Mouse (Mus musculus): ENCODE data around the gene Hibadh. TPM values are rescaled to one million over a fixed set of nuclear protein-coding genes. Genes with fewer than 3 reads are reported as not detected.

Hibadh gene
- polyA plus RNA-seq, 1 experiment from 2014 or later = 102 TPM

DNA sequence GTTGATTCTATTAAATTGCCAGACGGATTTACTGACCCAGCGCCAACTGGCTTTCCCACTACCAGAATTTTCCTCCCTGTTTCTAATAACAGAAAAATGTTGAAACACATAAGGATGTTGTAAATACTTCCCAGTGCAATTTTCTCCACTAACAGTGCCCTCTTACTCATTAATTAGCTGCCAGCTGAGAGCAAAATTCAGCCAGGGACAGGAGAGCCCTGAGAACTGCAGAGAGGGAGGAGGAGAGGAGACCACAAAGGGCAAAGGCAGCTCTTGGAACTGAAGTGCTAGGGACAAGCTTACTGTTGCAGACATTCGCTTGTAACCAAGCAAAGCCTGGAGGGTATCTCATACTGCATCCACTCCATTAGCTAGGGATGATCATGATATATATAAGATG is 27.5 kb upstream of the Hibadh start:
- TF ChIP-seq EP300 (optimal IDR thresholded peaks at IDR 0.05) = no peak
- no peak for TF ChIP-seq CTCF (IDR thresholded peaks at IDR 0.05; ENCODE audit: low read depth)
- WGBS = 75% methylated on average over 3 of the region's 3 CpGs
- Histone ChIP-seq H3K9me3 (ENCODE audit: control insufficient read depth, low read length) (no peaks in the 10 kb centered on the region), H3K4me2 (replicated peaks; ENCODE audit: low read depth) (no peak overlapping the region), H3K4me3 (ENCODE audit: low read depth, low read length) (no peak overlapping the region), H3K9ac (ENCODE audit: low read length) (no peak overlapping the region), H3K36me3 (ENCODE audit: control insufficient read depth, insufficient read depth, low read length) (no peaks in the 10 kb centered on the region), H3K27ac (replicated peaks) (no peak overlapping the region), H3K4me1 (replicated peaks; ENCODE audit: control insufficient read depth, insufficient read depth) (no peaks in the 10 kb centered on the region), H3K27me3 (ENCODE audit: control insufficient read depth, insufficient read depth, low read length) (no peaks in the 10 kb centered on the region)
- DNase-seq (ENCODE audit: low spot score) (no peak), ATAC-seq (ENCODE audit: low FRiP score, low TSS enrichment) (no peak)

DNA sequence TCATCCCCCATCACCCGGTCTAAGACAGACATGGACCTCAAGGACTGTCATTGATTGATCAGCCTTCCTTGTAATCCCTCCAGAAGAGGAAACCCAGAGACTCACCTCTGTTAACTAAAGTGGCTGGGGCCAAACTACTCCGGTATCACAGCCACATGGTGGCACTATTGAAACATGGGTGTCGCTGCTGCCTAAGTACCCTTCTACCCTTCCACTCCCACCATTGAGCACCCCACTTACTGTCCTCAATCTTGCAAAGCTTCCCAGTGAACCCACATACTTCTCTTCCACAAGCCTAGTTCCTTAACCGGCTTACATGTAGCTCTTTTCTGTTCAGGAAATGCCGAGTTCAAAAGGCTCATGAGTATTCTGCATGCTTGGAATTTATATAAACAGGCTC is 22.8 kb upstream of the Hibadh start:
- Histone ChIP-seq H3K4me2 (replicated peaks; ENCODE audit: low read depth) (no peak overlapping the region), H3K27me3 (ENCODE audit: control insufficient read depth, insufficient read depth, low read length) (no peaks in the 10 kb centered on the region), H3K4me1 (replicated peaks; ENCODE audit: control insufficient read depth, insufficient read depth) (no peaks in the 10 kb centered on the region), H3K9ac (ENCODE audit: low read length) (no peak overlapping the region), H3K27ac (replicated peaks) (no peak overlapping the region), H3K4me3 (ENCODE audit: low read depth, low read length) (no peak overlapping the region), H3K9me3 (ENCODE audit: control insufficient read depth, low read length) (no peaks in the 10 kb centered on the region), H3K36me3 (ENCODE audit: control insufficient read depth, insufficient read depth, low read length) (no peaks in the 10 kb centered on the region)
- TF ChIP-seq EP300 (optimal IDR thresholded peaks at IDR 0.05) (no peak), CTCF (IDR thresholded peaks at IDR 0.05; ENCODE audit: low read depth) (peak; percentile 70)
- ATAC-seq (ENCODE audit: low FRiP score, low TSS enrichment) = no peak
- no peak for DNase-seq (ENCODE audit: low spot score)
- WGBS = 30% methylated on average over 5 of the region's 5 CpGs

DNA sequence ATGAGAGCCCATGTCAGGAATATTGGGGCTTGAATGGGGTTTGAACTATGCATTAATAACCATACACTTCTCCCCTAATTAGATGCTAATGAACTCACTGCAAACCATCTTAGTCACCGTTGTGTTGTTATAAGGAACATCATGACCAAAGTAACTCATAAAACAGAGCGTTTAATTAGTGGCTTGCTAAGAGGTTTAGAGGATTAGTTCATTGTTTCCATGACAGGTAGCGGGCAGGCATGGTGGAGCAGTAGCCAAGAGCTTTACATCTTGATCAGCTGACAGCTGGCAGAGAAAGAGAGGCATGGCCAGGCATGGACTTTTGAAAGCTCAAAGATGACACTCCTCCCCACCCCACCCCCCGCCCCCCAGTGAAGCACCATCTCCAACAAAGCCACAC is 15.1 kb upstream of the Hibadh start:
- Histone ChIP-seq H3K4me1 (replicated peaks; ENCODE audit: control insufficient read depth, insufficient read depth) (no peaks in the 10 kb centered on the region), H3K27ac (replicated peaks) (no peak overlapping the region), H3K9me3 (ENCODE audit: control insufficient read depth, low read length) (no peaks in the 10 kb centered on the region), H3K27me3 (ENCODE audit: control insufficient read depth, insufficient read depth, low read length) (no peaks in the 10 kb centered on the region), H3K4me2 (replicated peaks; ENCODE audit: low read depth) (no peak overlapping the region), H3K4me3 (ENCODE audit: low read depth, low read length) (no peak overlapping the region), H3K36me3 (ENCODE audit: control insufficient read depth, insufficient read depth, low read length) (no peaks in the 10 kb centered on the region), H3K9ac (ENCODE audit: low read length) (no peak overlapping the region)
- 75% methylated on average over 4 of the region's 4 CpGs for WGBS
- ATAC-seq (ENCODE audit: low FRiP score, low TSS enrichment) (no peak), DNase-seq (ENCODE audit: low spot score) (no peak)
- TF ChIP-seq CTCF (IDR thresholded peaks at IDR 0.05; ENCODE audit: low read depth) = no peak
- TF ChIP-seq EP300 (optimal IDR thresholded peaks at IDR 0.05) = no peak

DNA sequence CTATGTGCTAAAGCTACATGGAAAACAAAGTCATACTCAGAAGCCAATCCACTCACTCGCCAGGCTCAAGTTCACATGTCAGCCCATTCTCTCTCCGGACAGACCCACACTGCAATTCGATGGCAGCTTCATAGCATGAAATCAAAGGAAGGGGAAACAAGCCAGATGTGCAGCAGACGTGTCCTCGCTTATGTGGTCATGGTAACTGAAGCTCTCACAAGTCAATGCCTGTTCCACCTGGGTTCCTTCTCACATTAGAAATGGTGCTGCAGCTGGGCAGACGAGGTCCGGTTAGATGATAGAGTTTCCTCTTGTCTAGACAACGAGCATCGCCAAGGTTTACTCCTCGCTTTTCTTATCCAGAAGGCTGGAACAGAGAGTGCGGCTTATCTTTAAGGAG is 8.6 kb upstream of the Hibadh start:
- no peak overlapping the region for H3K9ac ChIP-seq (ENCODE audit: low read length)
- no peak for ATAC-seq (ENCODE audit: low FRiP score, low TSS enrichment)
- H3K4me3 ChIP-seq (ENCODE audit: low read depth, low read length) = no peak overlapping the region
- H3K27me3 ChIP-seq (ENCODE audit: control insufficient read depth, insufficient read depth, low read length) = no peaks in the 10 kb centered on the region
- H3K9me3 ChIP-seq (ENCODE audit: control insufficient read depth, low read length) = no peaks in the 10 kb centered on the region
- H3K4me1 ChIP-seq (replicated peaks; ENCODE audit: control insufficient read depth, insufficient read depth) = no peaks in the 10 kb centered on the region
- no peak overlapping the region for H3K27ac ChIP-seq (replicated peaks)
- no peak for DNase-seq (ENCODE audit: low spot score)
- WGBS = 71% methylated on average over 11 of the region's 11 CpGs
- H3K4me2 ChIP-seq (replicated peaks; ENCODE audit: low read depth) = no peak overlapping the region
- H3K36me3 ChIP-seq (ENCODE audit: control insufficient read depth, insufficient read depth, low read length) = no peaks in the 10 kb centered on the region
- TF ChIP-seq CTCF (IDR thresholded peaks at IDR 0.05; ENCODE audit: low read depth) = no peak
- TF ChIP-seq EP300 (optimal IDR thresholded peaks at IDR 0.05) = no peak

DNA sequence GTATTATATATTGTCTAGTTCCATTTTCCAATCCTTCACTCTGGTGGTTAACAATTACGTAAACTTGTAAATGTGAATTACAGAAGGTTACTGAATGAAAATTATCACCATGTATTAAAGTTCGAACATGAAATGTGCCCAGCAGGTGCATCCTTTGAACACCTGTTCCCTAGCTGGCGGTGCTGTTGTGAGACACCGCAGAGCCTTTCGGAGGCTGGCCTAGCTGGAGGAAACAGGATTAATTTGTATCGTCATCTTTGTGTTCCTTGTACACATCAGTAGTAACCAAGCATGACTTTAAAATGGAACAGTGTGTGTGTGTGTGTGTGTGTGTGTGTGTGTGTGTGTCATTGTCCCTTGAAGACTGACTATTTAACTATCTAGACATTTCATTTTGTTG is 7.8 kb upstream of the Hibadh start:
- no peak for TF ChIP-seq EP300 (optimal IDR thresholded peaks at IDR 0.05)
- TF ChIP-seq CTCF (IDR thresholded peaks at IDR 0.05; ENCODE audit: low read depth) = no peak
- ATAC-seq (ENCODE audit: low FRiP score, low TSS enrichment) (no peak), DNase-seq (ENCODE audit: low spot score) (no peak)
- 89% methylated on average over 6 of the region's 6 CpGs for WGBS
- Histone ChIP-seq H3K9me3 (ENCODE audit: control insufficient read depth, low read length) (no peaks in the 10 kb centered on the region), H3K36me3 (ENCODE audit: control insufficient read depth, insufficient read depth, low read length) (no peaks in the 10 kb centered on the region), H3K27ac (replicated peaks) (no peak overlapping the region), H3K9ac (ENCODE audit: low read length) (no peak overlapping the region), H3K27me3 (ENCODE audit: control insufficient read depth, insufficient read depth, low read length) (no peaks in the 10 kb centered on the region), H3K4me1 (replicated peaks; ENCODE audit: control insufficient read depth, insufficient read depth) (no peaks in the 10 kb centered on the region), H3K4me3 (ENCODE audit: low read depth, low read length) (no peak overlapping the region), H3K4me2 (replicated peaks; ENCODE audit: low read depth) (no peak overlapping the region)

DNA sequence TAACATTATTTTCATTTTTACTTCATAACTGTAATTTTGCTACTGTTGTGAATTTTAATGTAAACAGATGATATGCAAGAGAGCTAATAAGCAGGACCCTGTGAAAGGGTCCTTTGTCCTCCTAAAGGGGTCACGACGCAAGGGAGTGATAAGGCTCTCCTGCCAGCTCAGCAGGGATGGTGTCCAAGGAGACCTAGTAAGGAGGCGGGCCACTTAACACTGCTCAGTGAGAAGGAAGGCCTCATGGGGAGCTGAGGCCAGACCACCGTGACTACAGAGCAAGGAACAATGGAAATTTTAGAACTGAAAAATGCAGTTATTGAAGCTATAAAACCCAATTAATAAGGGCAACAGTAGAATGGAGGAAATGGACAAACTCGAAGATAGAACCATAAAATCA is 5.7 kb upstream of the Hibadh start:
- H3K36me3 ChIP-seq (ENCODE audit: control insufficient read depth, insufficient read depth, low read length) = no peaks in the 10 kb centered on the region
- H3K9me3 ChIP-seq (ENCODE audit: control insufficient read depth, low read length) = no peaks in the 10 kb centered on the region
- H3K27me3 ChIP-seq (ENCODE audit: control insufficient read depth, insufficient read depth, low read length) = no peaks in the 10 kb centered on the region
- 41% methylated on average over 5 of the region's 5 CpGs for WGBS
- H3K9ac ChIP-seq (ENCODE audit: low read length) = no peak overlapping the region
- TF ChIP-seq CTCF (IDR thresholded peaks at IDR 0.05; ENCODE audit: low read depth) (no peak), EP300 (optimal IDR thresholded peaks at IDR 0.05) (no peak)
- no peak overlapping the region for H3K4me3 ChIP-seq (ENCODE audit: low read depth, low read length)
- no peak overlapping the region for H3K4me2 ChIP-seq (replicated peaks; ENCODE audit: low read depth)
- DNase-seq (ENCODE audit: low spot score) (no peak), ATAC-seq (ENCODE audit: low FRiP score, low TSS enrichment) (no peak)
- no peaks in the 10 kb centered on the region for H3K4me1 ChIP-seq (replicated peaks; ENCODE audit: control insufficient read depth, insufficient read depth)
- no peak overlapping the region for H3K27ac ChIP-seq (replicated peaks)

Data from stomach, postnatal 0 days (tissue).